Mouse (Mus musculus): ENCODE measurements around the gene H2-Aa.

- no peak for TF ChIP-seq CTCF (IDR thresholded peaks at IDR 0.05; ENCODE audit: low read depth)
- no peak for TF ChIP-seq EP300 (IDR thresholded peaks at IDR 0.05; ENCODE audit: low read depth)
These were observed 26.7 kb upstream of the H2-Aa start for GRCm38 (mm10) chr17:34314286-34314685.

Measured in heart, postnatal 0 days (tissue).